Mouse (Mus musculus) limb, embryonic 12.5 days (tissue): ENCODE data around the gene Map1s. TPM values are rescaled to one million over a fixed set of nuclear protein-coding genes. Genes with fewer than 3 reads are reported as not detected.
A peak's percentile ranks its signal among the peaks of the same experiment; 100 is the strongest.

Experiments
- ATAC-seq: fragments of 200-750 bp; cut with Nextera tagmentation; 2 replicates; pipeline ENCODE4 v1.8.0; 2017; ENCODE audit warnings: low read depth, moderate TSS enrichment; ENCODE audit not compliant: insufficient number of reproducible peaks, insufficient read depth, low FRiP score, low TSS enrichment
- H3K27ac ChIP-seq: fragments of 300-500 bp; sonication (generic); 2 replicates; pipeline ENCODE4 v1.5.1; 2016; ENCODE audit warnings: mild to moderate bottlenecking, moderate library complexity
- H3K27me3 ChIP-seq: fragments of 300-500 bp; sonication (generic); 2 replicates; pipeline ENCODE4 v1.6.1; 2016; ENCODE audit warnings: mild to moderate bottlenecking, moderate library complexity
- H3K36me3 ChIP-seq: fragments of 300-500 bp; sonication (generic); 2 replicates; pipeline ENCODE4 v1.6.1; 2016; ENCODE audit warnings: mild to moderate bottlenecking, moderate library complexity
- H3K4me1 ChIP-seq: fragments of 300-500 bp; sonication (generic); replicated peaks from 2 replicates; pipeline ENCODE4 v1.6.1; 2016
- H3K4me2 ChIP-seq: fragments of 300-500 bp; sonication (generic); 2 replicates; pipeline ENCODE4 v1.6.1; 2016; ENCODE audit warnings: mild to moderate bottlenecking, moderate library complexity
- H3K4me3 ChIP-seq: fragments of 300-500 bp; sonication (generic); replicated peaks from 2 replicates; pipeline ENCODE4 v1.5.1; 2016; ENCODE audit warnings: mild to moderate bottlenecking
- H3K9ac ChIP-seq: fragments of 300-500 bp; sonication (generic); replicated peaks from 2 replicates; pipeline ENCODE4 v1.6.1; 2016; ENCODE audit warnings: mild to moderate bottlenecking, moderate library complexity
- H3K9me3 ChIP-seq: fragments of 300-500 bp; sonication (generic); 2 replicates; pipeline ENCODE4 v1.6.1; 2016; ENCODE audit warnings: mild to moderate bottlenecking, moderate library complexity
- WGBS: fragments of 180-500 bp; shearing (Covaris S2); methylation state at CpG from one replicate; pipeline ENCODE4 v1.1.7; 2016; 5-methylcytosine and 5-hydroxymethylcytosine counted together
- polyA plus RNA-seq: library from polyadenylated mRNA; unstranded; fragments of >200 nt; fragmentation: Nextera tagmentation; extraction: Ambion mirVana; gene quantifications from 2 replicates; pipeline ENCODE4 v1.2.1, GENCODE M21; 2016

Map1s gene
- polyA plus RNA-seq, result 54.0 and 57.7 TPM in 2 replicates

DNA sequence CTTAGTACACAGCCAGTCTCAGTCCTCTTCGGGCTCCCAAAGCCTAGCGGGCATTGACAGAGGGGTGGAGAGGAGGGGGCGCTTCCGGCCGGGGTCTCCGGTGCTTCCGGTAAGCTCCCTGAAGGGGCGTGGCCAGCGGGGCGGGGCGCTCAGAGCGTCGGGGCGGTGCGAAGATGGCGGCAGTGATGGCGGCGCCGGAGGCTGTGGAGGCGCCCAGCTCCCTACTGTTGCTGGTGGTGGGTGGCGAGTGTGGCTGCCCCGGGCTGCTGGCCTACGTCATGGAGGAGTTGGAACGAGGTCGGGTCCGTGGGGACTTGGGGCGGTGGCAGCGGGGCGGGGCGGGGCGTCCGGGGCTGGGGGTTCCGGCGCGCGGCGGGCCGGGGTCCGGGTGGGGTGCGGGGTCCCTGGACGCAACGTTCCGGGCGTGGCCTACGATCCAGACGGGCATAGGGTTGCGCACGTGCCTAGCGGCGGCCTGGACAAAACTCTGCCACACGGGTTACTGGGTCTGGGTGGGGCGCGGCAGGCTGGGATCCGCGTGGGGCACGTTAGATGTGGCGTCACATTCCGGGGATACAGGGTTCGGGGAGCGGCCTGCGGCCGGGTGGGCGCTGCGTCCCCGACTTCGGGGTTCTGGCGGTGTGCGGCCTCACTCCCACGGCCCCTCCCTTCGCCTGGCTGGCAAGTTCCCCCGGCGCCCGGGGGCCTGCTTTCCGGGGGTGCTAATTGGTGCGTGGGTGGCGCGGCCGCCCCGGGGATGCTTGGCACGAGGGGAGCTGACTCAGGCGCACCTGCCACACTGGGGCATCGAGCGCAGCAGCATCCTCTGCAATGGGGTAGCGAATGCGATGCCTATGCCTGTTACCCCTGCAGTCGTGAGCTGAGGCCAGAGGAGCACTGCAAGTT, at the start of gene Map1s:
Gene Map1s, plus strand, starts transcription at position 102 of the 906 bp plus-strand sequence.
- Histone ChIP-seq H3K27me3 (peaks cover 8% of the 10 kb centered on the region; the same call in 1 of the 2 replicates), H3K27ac (peak within 1 kb of the TSS; percentile 91), H3K36me3 (peaks cover 10% of the 10 kb centered on the region), H3K4me3 (peak within 1 kb of the TSS; percentile 79), H3K4me2 (peak within 1 kb of the TSS; percentile 95), H3K9ac (peak within 1 kb of the TSS; percentile 91), H3K4me1 (peaks cover 15% of the 10 kb centered on the region), H3K9me3 (no peaks in the 10 kb centered on the region)
- WGBS, result under 1% methylated on average over 85 of the region's 86 CpGs
- peak; percentile 88 for ATAC-seq

DNA sequence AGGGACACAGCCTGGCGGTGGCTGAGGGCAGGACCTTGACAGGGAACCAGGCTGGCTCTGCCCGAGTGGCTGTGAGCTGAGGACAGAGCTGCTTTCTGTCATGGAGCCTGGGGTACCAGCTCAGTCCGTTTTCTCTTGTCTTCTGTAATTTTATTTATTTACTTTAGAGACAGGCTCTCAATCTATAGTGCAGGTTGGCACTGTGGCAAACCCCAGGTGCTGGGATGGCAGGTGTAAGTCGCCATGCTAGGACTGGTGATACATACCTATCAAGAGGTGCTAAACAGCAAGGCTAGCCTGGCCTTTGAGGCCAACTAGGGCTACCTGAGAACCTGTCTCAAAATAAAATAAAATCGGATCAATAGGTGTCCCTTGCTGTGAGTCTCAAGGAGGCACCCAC, 49.7 kb upstream of the Map1s start:
- Histone ChIP-seq H3K27ac (no peak overlapping the region), H3K27me3 (no peaks in the 10 kb centered on the region; the same call in 1 of the 2 replicates), H3K36me3 (peaks cover 5% of the 10 kb centered on the region; the same call in 1 of the 2 replicates), H3K4me1 (peaks cover 45% of the 10 kb centered on the region), H3K4me2 (peak overlapping the region; percentile 88; the same call in 1 of the 2 replicates), H3K9me3 (no peaks in the 10 kb centered on the region), H3K4me3 (peak overlapping the region; percentile 53; the same call in 1 of the 2 replicates), H3K9ac (no peak overlapping the region)
- whole genome bisulfite sequencing, result 67% methylated on average over 5 of the region's 5 CpGs
- no peak for ATAC-seq

DNA sequence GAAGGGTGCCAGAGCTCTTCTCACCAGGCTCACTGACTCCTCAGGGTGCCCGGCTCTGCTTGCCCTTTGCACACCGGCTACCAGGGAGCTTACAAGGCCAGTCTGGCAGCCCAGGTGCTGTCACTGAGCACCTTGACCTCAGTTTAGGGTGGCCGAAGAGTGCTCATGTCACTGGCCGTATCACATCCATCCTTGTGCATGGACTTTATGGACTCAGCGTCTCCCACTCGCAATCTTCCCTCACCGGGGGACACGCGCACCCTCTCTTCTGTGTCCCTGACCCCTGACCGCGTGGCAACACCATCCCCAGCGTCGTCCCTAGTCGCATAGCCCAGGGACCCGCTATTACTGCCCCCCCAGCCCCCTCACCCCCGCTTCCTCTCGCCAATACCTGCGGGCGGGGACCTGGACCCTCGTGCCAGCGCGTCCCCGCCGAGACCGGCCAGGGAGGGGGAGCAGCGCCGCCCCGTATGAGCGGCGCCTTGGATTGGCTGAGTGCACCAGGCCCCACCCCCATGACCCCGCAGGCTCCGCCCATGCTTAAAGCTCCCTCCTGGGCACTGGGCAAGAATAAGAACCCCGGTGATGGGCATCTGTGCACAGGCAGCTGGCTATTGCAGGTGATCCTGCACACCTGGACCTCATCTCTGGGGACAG, 49.1 kb upstream of the Map1s start:
- peak; percentile 66; the same call in 1 of the 2 replicates for ATAC-seq
- Histone ChIP-seq H3K36me3 (peaks cover 5% of the 10 kb centered on the region; the same call in 1 of the 2 replicates), H3K4me3 (peak overlapping the region; percentile 53), H3K27me3 (peaks cover 6% of the 10 kb centered on the region), H3K4me2 (peak overlapping the region; percentile 88), H3K4me1 (peaks cover 41% of the 10 kb centered on the region), H3K27ac (no peak overlapping the region), H3K9me3 (no peaks in the 10 kb centered on the region), H3K9ac (peak overlapping the region; percentile 60)
- 7% methylated on average over 33 of the region's 33 CpGs for WGBS

DNA sequence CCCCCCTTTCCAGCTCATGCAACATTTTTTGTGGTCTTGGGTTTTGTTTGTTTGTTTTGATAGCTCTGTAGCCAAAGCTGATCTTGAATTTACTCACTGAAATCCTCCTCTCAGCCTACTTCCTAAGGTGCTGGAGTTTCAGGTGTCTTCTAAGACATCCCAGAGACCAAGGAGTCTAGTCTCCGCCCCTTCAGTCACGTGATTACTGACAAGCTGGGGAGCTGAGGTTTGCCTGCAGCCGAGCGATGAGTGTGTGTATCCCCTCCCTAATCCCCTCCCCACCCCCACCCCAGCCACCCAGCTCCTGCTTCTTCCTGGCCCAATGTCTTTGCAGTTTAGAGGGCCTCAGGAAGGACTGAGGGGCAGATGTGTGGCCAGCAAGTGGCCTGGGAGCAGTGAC, 48.2 kb upstream of the Map1s start:
- peaks cover 38% of the 10 kb centered on the region for H3K4me1 ChIP-seq
- H3K27me3 ChIP-seq, result peaks cover 14% of the 10 kb centered on the region
- H3K9ac ChIP-seq, result 0 out of 2 replicates have a peak overlapping the region, but pooled peaks have one; percentile 27
- peak overlapping the region; percentile 88; the same call in 1 of the 2 replicates for H3K4me2 ChIP-seq
- H3K27ac ChIP-seq, result 0 out of 2 replicates have a peak overlapping the region, but pooled peaks have one; percentile 25
- 0 out of 2 replicates have a peak overlapping the region, but pooled peaks have one; percentile 2 for H3K4me3 ChIP-seq
- ATAC-seq, result no peak
- WGBS, result 11% methylated on average over 4 of the region's 4 CpGs
- no peaks in the 10 kb centered on the region for H3K9me3 ChIP-seq
- H3K36me3 ChIP-seq, result peaks cover 2% of the 10 kb centered on the region; the same call in 1 of the 2 replicates

DNA sequence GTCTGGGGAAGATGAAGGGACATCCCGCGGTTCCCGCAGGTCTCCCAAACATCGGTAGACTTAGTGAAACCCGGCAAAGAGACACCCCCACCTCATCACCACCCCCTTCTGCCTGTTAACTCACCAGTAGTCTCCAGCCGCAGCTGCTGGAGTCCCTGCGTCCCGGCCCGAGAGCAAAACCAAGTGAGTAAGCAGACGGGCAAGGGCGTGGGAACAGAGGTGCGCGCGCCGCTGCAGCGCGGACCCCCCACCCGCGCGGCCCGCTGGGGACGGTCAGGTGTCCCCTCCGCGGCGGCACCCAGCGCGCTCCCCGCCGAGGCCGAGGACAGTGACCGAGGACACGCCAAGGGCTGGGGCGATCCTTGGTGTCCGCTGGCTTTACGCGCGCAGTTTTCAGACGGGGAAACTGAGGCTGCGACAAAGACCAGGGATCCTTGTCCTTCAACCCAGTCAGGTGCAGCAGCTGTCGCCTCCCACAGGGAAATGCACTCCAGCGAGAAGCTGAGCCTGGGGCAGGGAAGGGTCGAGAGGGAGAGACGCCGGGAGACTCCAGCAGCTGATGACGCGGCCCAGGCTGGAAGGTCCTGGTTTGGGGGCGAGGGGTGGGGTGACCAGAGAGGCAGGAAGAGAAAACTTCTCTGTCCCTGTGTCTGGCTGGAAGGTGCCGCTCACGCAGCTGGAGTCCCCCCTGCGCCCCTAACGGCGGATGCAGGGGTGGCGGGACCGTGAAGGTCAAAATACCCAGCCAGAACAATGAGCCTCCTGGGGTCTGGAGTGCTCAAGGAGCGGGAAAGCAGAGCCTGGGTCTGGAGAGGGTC, 42.7 kb upstream of the Map1s start, which contains the start of gene Kcnn1:
Gene Kcnn1, minus strand, starts transcription at position 435 of the 818 bp plus-strand sequence.
- ATAC-seq, result no peak
- under 1% methylated on average over 53 of the region's 55 CpGs for WGBS
- Histone ChIP-seq H3K4me3 (peak within 1 kb of the TSS; percentile 55), H3K27ac (peak within 1 kb of the TSS; percentile 84; the same call in 1 of the 2 replicates), H3K9me3 (no peaks in the 10 kb centered on the region), H3K36me3 (peaks cover 6% of the 10 kb centered on the region; the same call in 1 of the 2 replicates), H3K4me1 (peaks cover 54% of the 10 kb centered on the region), H3K27me3 (peaks cover 34% of the 10 kb centered on the region), H3K4me2 (peak within 1 kb of the TSS; percentile 96), H3K9ac (peak within 1 kb of the TSS; percentile 71)

DNA sequence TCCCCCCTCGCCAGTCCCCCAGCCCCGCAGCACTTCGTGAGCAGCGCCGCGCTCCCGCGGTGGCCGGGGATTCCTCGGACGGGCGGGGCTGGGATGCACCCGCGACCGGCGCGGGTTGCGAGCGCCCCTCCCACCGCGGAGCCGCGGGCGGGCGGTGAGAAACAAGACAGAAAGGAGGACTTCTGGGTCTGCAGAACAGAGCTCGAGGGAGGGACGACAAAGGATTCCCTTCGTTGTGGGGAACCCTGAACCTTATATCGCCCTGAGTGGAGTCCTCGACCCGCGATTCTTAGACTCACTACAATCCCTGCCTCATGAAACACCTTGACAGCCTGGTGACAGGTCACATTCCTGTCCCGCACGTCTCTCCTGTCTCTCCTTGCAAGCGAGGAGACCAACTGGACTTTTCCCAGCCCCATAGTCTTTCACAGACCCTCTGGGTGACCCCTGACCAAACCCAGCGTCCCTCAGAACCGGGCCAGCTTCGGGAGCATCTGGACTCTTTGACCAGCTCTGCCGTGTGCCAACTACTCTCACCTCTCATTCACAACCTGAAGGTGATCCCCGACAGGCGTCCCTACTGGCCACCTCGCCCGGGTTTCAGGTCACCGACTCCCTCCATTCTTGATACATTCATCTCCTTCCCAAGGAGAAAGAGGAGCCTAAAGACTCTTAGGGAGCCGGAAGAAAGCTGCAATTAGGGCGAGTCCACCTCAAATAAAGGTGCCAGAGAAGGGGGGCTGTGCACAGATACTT, 41.6 kb upstream of the Map1s start:
- no peak for ATAC-seq
- WGBS, result 1% methylated on average over 46 of the region's 46 CpGs
- Histone ChIP-seq H3K9me3 (no peaks in the 10 kb centered on the region), H3K4me2 (peak overlapping the region; percentile 96), H3K27ac (peak overlapping the region; percentile 84), H3K4me3 (peak overlapping the region; percentile 55), H3K36me3 (peaks cover 10% of the 10 kb centered on the region; the same call in 1 of the 2 replicates), H3K9ac (peak overlapping the region; percentile 71), H3K4me1 (peaks cover 54% of the 10 kb centered on the region), H3K27me3 (peaks cover 34% of the 10 kb centered on the region)

DNA sequence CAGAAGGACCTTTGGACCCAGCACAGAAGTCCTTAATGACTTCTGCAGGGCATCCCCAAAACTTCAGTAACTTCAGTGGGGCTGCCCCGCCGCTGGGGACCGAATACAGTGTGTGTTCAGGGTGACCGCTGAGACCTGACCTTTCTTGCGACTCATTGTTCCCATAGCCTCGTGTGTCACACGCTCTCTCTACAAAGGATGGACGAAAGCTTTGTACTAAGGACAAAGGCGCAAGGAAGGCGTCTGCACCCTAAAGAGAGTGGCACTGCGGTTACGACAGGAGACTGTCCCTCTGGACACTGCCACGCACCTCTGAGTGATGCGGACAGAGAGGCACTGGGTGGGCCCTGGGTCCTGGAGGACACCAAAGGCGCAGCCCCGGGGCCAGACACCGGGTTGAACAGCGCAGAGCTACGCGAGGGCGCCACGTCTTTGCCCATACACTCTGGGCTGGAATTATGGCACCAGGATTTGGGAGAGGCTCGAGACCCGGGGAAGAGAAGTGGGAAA, 41.0 kb upstream of the Map1s start:
- Histone ChIP-seq H3K9me3 (no peaks in the 10 kb centered on the region), H3K27ac (peak overlapping the region; percentile 84), H3K27me3 (peaks cover 34% of the 10 kb centered on the region), H3K9ac (peak overlapping the region; percentile 71), H3K36me3 (peaks cover 10% of the 10 kb centered on the region; the same call in 1 of the 2 replicates), H3K4me2 (peak overlapping the region; percentile 96), H3K4me1 (peaks cover 57% of the 10 kb centered on the region), H3K4me3 (peak overlapping the region; percentile 55)
- ATAC-seq, result peak; percentile 11
- WGBS, result 3% methylated on average over 24 of the region's 24 CpGs

DNA sequence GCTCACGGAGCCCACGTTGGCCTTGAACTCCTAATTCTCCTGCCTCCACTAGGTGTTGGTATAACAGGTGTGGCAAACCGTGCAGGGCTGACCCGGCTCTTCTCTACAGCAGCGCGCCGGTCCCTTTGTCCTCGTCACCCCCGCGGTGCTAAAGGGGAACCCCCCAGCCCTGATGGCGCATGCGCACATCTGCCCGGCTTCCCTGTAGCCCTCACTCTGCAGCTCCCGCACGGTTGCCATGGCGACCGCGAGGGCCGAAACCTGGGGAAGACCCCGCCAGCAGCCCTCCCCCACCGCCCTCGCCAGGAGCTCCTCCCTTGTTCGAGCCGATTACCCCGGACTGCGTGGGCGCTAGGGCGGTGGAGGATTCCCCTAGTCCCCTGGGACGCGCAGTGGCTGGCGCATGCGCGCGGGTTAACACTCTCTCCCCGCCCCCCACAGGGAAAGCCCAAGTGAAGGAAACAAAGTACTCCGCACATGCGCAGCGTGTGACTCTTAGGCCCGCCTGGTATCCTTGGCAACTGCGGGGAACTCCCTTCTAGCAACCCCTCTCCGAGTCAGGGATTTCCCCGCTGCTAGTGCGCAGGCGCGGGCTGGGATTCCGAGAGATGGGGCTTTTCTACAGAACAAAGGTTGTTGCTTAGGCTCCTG, 40.3 kb upstream of the Map1s start:
- peak; percentile 80 for ATAC-seq
- Histone ChIP-seq H3K27me3 (peaks cover 34% of the 10 kb centered on the region), H3K4me1 (peaks cover 57% of the 10 kb centered on the region)

DNA sequence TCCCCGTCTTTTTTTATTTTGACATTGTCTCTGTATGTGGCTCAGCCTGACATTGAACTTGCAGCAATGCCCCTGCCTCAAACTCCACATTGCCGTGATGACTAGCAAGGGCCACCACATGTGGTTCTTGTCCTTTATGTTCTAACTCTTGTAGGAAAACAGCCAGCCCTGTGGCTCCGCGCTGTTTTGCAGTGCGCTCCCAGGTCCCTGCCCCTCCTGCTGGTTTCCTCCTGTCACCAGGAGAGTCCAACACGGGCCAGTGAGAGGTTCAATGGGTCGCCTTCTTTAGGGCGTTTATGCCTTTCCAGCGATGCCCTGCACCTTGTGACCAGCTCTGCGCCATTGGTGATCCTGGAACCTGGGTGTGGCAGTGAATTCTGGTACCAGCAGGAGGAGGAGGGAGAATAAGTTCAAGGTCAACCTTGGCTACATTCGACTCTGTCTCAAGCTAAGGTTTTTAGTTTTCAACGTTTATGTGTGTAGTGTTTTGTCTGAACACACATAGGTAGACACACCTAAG, 39.7 kb upstream of the Map1s start:
- H3K4me3 ChIP-seq, result peak overlapping the region; percentile 55
- H3K36me3 ChIP-seq, result peaks cover 10% of the 10 kb centered on the region; the same call in 1 of the 2 replicates
- WGBS, result 9% methylated on average over 12 of the region's 12 CpGs
- peaks cover 57% of the 10 kb centered on the region for H3K4me1 ChIP-seq
- ATAC-seq, result no peak; the same call in 1 of the 2 replicates
- peak overlapping the region; percentile 45; the same call in 1 of the 2 replicates for H3K9ac ChIP-seq
- H3K9me3 ChIP-seq, result no peaks in the 10 kb centered on the region
- peak overlapping the region; percentile 90 for H3K27ac ChIP-seq
- peak overlapping the region; percentile 96 for H3K4me2 ChIP-seq
- peaks cover 34% of the 10 kb centered on the region for H3K27me3 ChIP-seq

More for the DNA sequence above, 40.3 kb upstream of the Map1s start:
- Histone ChIP-seq H3K27ac (peak overlapping the region; percentile 90), H3K9ac (peak overlapping the region; percentile 71), H3K4me2 (peak overlapping the region; percentile 96), H3K4me3 (peak overlapping the region; percentile 55), H3K9me3 (no peaks in the 10 kb centered on the region), H3K36me3 (peaks cover 10% of the 10 kb centered on the region; the same call in 1 of the 2 replicates)
- WGBS, result under 1% methylated on average over 45 of the region's 46 CpGs
